Mouse (Mus musculus): ENCODE data around the gene Gata1.
"Not testable (repeated sequence)": the region's sequence is repeated elsewhere in the genome, so short reads cannot be mapped to it uniquely, and the experiment has no call there.

Gene Gata1

DNA sequence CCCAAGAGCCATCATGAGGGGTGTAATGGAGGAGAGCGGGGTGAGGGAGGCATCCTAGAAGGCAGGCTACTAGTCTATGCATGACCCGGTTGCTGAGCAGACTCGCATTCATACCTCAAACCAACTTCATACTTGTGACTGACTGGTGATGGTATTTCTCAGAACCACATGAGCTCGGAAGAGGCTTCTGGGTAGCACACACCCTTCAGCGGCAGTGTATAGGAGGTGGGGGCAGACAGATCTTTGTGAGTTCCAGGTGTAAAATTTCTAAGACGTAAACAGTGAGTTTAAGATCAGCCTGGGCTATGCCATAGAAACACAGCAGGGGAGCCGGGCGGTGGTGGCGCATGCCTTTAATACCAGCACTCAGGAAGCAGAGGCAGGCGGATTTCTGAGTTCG lies at the start of gene Gata1:
TSS of gene Gata1 (minus strand) at position 180 of the 400 bp plus-strand sequence.
- DNase-seq, result no peak

GRCm38 (mm10) chrX:8026811-8027210 lies 48.9 kb upstream of the Gata1 start:
- DNase-seq, result no peak

- no peak for DNase-seq
Measured at GRCm38 (mm10) chrX:8024795-8025194, 46.9 kb upstream of the Gata1 start.

DNA sequence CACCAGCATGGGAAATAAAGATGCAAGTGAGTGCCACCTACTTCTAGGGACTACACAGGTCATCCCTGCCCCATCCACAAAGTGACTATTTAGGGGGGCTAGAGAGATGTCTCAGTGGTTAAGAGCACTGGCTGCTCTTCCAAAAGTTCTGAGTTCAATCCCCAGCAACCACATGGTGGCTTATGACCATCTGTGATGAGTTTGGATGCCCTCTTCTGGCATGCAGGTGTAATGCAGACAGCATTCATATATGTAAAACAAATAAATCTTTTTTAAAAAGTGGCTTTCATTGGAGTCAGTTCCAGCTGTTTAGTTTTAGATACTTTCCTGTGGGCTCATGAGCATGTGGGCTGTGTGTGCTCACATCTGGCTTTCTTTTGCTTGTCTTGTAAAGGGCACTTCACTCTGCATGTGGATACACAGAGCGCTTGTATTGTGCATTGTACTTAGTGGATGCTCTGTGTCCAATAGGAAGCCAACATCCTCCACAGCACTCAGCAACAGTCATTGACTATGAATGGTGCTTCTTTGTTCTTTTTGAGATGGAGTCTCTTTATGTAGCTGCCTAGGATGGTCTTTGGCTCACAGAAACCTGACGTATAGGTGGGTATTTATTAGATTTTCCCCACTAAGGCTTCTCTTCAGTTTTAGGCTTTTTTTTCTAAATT lies 42.4 kb upstream of the Gata1 start:
- DNase-seq, result no peak

DNA sequence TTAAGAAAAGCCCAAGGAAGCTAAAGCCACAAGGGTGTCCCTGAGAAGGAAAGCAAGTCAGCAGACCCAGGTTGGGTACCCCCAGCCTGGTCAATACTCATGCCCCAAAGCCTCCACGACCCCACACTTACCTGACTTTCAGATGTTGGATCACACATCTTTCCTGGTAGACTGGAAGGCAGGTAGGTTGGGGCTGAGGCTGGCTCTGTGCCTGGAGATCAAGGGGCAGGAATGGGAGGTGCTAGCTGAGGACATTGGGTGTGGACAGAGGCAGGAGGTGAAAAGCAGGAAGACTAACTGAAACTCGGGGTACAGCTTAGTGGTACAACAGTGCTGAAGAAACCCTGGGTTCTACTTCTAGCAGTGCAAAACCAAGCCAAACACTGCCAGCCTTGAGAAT lies 40.4 kb upstream of the Gata1 start, which contains the start of gene Glod5:
TSS of gene Glod5 (minus strand) at position 207 of the 400 bp plus-strand sequence.
- no peak for DNase-seq

- DNase-seq, result peak; percentile 29
Measured at GRCm38 (mm10) chrX:8017142-8017541, 39.3 kb upstream of the Gata1 start.

DNA sequence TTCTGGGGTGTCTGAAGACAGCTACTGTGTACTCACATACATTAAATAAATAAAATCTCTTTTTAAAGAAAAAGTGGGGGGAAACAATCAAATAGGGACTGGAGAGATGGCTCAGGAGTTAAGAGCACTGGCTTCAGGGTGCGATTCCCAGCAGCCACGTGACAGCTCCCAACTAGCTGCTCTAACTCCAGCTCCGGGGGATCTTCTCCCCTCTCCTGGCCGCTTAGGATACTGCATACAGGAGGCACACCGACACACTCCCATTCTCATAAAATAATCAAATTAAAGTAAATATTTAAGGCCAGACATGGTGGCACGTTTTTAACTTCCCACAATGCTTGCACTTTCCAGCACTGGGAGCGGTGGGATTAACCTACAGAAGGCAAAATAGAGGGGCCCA lies 37.8 kb upstream of the Gata1 start:
- DNase-seq, result not testable (repeated sequence)

- no peak for DNase-seq
Measured at GRCm38 (mm10) chrX:8013569-8014314, 35.9 kb upstream of the Gata1 start.

DNA sequence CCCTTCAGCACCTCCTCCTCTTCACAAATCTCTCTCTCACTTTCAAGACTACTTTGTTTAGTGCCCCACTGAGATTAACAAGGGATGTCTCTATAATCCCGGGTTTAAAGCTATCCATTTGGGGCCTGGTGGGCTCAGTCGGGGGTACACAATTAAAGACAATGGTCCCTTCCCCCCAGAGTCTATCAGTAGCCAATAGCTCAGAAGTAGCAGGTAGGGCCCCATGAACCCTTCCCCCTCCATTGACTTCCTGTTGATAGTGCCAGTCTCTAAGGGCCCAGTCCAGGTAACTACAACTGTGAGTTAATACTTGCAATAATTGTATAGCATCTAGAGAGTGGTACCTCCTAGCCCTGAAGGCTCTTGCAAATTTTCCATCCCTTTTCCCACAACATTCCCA lies 35.3 kb upstream of the Gata1 start:
- DNase-seq, result no peak

DNA sequence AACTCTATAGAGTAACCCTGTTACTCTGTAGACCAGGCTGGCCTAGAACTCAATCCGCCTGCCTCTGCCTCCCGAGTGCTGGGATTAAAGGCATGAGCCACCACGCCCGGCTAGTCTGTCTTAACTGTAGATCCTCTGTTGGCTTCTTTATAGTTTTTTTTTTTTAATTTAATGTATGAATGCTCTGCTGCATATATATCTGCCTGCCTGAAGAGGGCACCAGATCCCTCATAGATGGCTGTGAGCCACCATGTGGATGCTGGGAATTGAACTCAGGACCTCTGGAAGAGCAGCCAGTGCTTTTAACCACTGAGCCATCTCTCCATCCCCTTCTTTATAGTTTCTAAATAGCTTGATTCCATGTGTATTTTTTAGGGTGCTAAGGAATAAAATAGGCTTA lies 31.5 kb upstream of the Gata1 start:
- DNase-seq, result not testable (repeated sequence)

DNA sequence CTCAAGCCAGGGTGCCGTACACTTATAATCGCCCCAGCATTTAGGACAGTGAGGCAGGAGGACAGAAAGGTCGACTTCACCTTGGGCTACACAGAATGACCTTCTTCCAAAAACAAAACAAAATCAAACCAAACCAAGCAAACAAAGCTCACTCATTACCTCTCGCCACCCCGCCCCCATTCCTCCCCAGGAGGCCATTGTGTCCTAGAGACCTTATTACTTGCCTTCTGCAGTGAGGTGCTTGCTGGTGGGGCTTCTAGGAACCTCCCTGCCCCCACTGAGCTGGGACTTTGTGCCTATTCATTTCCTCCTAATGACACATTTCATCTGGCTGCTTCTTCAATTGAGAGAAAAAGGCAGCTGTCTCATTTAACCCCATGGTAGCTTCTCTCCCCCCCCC lies 30.7 kb upstream of the Gata1 start:
- no peak for DNase-seq

GRCm38 (mm10) chrX:8002971-8003370 lies 25.1 kb upstream of the Gata1 start:
- no peak for DNase-seq

GRCm38 (mm10) chrX:8002001-8002400 lies 24.1 kb upstream of the Gata1 start:
- no peak for DNase-seq

- no peak for DNase-seq
Measured at GRCm38 (mm10) chrX:8000546-8001192, 22.8 kb upstream of the Gata1 start.

GRCm38 (mm10) chrX:7993068-7993735 lies 15.3 kb upstream of the Gata1 start:
- no peak for DNase-seq

DNA sequence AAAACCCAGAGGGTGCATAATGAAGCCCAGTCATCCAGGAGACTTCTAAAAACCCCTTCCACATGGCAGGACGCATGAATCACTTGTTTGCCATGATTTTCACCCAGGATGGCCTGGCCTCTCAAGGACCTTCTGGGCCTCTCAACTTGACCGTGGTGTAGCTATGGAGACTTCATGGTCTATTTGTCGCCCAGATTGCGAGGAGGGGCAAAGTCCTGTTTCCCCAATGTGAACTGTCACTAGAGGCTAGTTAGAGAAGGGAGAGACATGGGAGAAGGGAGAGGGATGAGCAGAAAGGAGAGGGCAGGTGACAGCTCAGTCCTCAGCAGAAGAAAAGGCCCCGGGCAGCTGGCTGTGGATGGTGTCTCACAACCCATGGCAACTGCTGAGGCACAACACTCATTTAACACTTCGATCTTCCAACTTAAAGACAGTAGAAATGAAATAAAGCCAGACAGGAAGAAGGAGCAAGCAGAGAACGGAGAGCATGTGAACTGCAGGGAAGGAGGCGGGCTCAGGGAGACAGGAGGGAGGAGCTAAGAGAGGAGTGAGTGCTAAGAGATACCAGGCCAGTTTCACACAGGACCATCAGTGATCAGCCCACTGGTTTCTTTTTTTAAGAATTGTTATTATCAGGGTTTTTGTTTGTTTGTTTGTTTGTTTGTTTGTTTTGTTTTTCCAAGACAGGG lies 14.7 kb upstream of the Gata1 start:
- no peak for DNase-seq

- DNase-seq, result no peak
Measured at GRCm38 (mm10) chrX:7981368-7981767, 3.5 kb upstream of the Gata1 start.

GRCm38 (mm10) chrX:7971292-7971691 lies 6.6 kb downstream of the Gata1 start:
- no peak for DNase-seq

DNA sequence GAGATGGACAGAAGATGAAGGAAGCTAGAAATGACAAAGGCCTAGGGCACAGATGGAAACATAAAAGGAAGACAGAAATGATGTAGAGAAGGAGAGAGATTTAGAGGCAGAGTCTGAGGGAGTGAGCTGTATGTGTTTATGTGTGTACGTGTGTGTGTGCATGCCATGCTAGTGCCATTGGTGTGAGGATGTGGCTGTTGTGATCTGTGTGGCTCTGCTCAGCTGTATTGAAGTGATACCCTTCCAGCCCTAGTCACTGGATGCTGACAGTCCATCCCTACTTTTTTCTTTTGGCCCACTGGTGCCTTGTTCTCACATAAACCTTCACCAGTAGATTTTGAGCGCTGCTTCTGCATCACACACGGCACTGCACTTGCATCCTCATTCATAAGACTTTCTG lies 9.0 kb downstream of the Gata1 start:
- no peak for DNase-seq

DNA sequence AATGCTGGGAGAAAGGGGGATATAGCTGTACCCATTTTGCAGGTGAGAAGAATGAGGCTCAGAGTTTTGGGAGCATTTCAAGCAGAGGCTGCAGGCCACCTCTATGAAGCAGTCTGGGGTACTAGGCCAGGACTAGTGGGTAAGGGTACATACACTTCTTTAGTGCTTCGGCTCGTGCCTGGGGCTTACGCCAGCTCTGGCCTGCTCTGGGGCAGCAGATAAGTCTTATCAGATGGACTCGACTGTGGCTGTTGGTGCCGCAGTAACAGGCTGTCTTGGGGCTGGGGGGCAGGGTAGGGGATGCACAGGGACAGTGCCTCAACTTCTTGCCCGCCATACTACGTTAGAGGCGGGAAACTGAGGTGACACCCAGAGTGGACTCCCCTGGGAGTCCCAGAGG lies 9.6 kb downstream of the Gata1 start:
- no peak for DNase-seq

DNA sequence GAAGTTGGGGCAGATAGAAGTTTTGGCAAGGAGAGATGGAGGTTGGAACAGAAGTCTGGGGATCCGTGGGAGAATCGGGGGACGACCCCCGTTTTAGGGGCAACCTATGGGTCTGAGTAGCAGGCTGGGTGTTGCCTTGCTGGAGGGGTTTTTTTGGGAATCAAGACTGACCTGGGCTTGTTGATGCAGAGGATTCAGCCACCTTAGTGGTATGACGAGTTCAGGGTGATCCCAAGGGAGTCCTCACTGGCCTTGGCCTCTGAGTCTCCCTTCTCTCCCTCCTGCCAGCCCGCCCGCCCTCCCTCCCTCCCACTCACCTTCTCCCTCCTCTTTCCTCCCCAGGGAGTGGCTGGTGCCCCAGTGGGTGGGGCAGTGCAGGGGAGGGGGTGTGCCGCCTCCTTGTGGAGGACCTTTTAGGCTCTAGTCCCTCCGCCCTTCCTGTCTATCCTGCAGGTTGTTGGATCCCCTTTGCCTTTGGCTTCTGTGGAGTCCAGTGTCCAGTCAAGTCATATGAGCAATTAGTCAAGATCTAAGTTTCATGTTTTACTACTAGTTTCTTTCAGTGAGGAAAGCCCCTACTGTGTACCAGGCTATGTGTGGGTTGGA lies 10.2 kb downstream of the Gata1 start:
- no peak for DNase-seq

- DNase-seq, result no peak
Measured at GRCm38 (mm10) chrX:7966161-7966560, 11.7 kb downstream of the Gata1 start.

Measured in cerebellum, adult 8-10 months (tissue).